Mouse (Mus musculus) adrenal gland, postnatal 10 days (tissue): ENCODE results near the gene Dcxr. TPM values are rescaled to one million over a fixed set of nuclear protein-coding genes. Genes with fewer than 3 reads are reported as not detected.
"Not testable (repeated sequence)": the region's sequence is repeated elsewhere in the genome, so short reads cannot be mapped to it uniquely, and the experiment has no call there.

Experiments used
- DNase-seq: peaks from one replicate; pipeline ENCODE4 v3.0.0; 2021; ENCODE audit warnings: mixed read lengths
- total RNA-seq, 2 experiments: library from RNA; stranded (reverse); gene quantifications; 2 replicates each; pipeline ENCODE4 v1.2.3; 2021

Dcxr gene
- total RNA-seq, 2 experiments from 2014 or later: 33.0 to 37.3 TPM

GRCm38 (mm10) chr11:120709551-120709950, 17.5 kb downstream of the Dcxr start:
- no peak for DNase-seq

DNA sequence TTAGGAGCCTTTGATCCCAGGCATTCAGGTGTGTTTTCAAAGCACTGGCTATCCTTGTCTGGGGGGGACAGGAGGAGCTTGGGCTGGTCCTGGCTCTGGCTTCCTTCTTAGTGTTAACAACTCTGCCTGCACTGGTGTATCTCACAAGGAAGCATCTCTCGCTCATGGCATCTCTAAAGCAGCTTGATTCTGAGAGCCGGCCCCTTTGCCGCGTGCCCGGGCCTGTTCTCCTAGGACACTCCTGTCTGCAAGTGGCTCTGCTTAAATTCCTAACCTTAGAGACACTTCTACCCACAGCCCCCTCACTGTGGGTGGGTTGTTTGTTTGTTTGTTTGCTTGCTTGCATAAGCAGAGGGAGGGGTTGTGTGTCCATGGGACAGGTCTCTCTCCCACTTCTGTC, 19.1 kb downstream of the Dcxr start:
- DNase-seq: no peak

DNA sequence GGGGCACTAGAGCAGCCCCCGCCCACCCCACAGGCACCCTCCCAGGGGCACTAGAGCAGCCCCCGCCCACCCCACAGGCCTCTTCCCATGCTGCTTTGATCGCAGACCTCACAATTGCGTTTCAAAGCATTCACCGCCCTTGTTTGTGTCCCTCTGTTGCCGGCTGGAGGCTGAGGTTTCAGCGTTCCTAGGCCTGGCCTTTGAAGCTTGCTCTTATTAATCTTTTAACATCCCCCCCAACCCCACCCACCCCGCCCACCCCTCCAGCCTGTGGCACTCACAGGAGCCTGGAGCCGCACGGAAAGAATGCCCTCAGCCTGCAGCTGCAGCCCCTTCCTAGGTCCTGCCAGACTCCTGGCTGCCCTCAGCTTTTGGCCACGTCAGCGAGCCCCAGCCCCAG, 19.9 kb downstream of the Dcxr start:
- DNase-seq: no peak

DNA sequence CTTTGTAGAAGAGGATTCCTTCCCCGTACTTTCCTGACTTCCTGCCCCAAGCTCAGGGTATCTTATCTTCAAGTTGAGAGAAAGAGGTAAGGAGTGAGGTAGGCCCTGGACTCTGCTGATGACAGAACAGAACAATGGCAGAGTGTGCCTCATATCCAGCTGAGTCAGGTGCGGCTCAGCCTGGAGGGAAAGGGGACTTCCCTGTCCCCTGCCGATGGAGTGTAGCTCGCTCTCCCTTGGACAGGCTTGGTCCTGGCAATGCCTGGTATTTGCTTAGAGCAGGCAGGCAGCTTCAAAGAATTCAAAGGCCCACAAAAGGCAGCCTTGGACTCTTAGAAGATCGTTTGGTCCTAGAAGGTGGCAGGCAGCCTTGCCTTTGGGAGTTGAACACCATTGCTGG, 21.0 kb downstream of the Dcxr start:
- no peak for DNase-seq

DNA sequence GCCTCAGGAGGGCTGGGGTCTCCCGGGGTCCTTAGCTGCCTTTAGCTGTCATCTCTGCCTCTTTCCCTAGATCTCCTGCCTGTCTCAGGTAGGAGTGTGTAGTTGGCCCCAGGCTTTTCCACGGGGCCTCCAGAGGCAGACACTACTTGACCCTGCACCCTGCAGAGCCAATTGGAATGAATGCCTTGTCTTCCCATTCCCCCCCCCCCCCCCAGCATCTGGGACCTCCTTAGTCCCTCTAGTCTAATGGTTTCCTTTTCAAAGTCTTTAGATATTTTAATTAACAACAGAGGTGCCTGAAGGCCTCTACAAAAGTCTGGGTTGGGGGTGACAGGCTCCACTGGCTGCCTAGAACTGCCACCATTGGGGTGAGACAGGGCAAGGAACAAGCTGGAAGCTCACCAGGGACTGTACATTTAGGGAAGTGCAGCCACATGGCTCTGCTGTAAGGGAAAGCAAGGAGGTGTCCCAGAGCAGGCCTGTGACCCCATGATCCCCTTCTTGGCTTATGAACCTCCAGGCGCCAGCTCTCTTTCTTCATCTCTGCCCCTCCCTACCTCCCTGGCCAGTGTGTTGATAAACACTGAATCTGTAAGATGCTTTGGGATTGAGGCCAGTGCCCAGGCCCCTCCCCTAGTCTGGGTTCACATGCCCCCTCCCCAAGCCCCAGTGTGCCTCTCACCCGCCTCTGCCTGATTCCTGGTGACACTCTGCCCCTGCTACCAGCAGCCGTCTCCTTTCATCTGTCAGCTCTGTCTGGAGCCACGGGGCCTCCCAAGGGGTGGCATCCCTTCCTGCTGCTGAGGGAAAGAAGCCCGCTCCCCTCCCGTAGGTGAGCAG, 22.4 kb downstream of the Dcxr start:
- no peak for DNase-seq

DNA sequence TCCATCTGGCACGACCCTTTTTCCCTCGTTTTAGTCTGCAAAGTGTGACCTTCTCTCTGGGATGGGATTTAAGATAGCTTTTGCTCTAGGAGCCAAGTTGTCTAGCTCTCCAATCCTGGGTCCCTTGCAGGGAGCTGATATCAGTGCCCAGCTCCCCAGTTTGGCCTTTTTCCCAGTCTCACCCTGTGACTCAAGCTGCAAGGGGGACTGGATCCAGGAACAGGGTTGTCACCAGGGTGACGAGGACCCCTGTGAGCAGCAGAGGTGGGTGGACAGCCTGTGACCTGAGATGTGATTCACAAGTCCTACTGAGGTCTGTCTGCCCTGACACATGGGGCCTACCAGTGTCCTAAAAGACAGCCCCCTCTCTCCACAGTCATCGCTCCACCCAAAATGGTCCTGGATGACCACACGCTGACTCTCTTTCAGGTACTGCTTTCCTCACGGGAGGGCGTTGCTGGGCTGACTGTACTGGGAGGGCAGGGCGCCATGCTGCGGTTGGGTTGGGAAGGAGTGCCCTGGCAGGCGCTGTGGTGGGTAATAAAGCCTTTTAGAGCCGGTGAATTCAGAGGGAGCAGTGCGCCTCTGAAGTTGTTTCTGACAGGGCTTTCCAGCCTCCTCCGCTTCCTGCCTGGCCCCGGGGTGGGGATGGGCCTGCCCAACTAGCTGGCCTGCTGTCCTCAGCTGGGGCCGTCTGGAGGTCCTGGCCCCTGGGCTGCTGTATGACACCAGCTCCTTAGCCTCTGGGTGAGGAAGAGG, 23.2 kb downstream of the Dcxr start:
- DNase-seq: peak; percentile 70

DNA sequence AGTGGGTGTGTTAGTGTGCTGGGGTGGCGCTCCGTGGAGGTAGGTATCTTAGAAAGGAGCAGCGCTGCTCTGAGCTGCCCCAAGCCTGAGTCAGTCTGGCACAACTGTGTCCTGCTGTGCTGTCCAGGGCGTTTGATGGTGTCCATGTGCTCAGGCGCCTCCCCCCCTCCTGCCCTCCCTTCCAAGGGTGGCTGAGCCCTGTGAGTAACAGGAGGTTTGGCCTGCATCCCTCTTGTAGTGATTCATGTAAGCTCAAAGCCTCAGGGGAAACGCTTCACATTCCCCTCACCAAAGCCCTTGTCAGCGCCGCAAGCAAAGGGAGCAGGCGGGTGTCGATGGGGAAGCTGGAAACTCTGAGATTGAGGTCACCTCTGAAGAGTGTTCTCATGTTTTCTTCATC, 29.3 kb downstream of the Dcxr start:
- peak; percentile 80 for DNase-seq

- no peak for DNase-seq
These were observed 30.5 kb downstream of the Dcxr start for GRCm38 (mm10) chr11:120696568-120696967.

GRCm38 (mm10) chr11:120695641-120696040, 31.4 kb downstream of the Dcxr start:
- DNase-seq: peak; percentile 60

- peak; percentile 56 for DNase-seq
These were observed 31.9 kb downstream of the Dcxr start for GRCm38 (mm10) chr11:120695184-120695583.

DNA sequence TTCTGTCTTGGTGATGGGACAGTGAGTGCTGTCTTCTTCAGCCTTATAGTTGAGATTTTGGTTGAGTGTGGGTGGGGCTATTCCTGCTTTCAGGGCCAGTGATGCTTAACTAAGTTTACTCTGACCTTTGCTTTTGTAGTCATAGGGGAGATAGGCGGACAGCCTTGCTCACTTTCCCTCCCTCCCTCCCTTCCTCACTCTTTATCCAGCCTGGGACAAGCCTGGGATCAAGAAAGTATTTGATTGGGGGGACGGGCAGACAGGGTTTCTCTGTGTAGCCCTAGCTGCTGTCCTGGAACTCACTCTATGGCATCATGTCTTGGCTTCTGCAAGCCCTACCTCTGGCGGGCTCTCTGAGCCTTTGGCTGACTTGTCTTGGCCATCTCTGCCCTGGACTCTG, 33.6 kb downstream of the Dcxr start:
- no peak for DNase-seq

GRCm38 (mm10) chr11:120692471-120693011, 34.5 kb downstream of the Dcxr start:
- no peak for DNase-seq

- DNase-seq: no peak
These were observed 37.7 kb downstream of the Dcxr start for GRCm38 (mm10) chr11:120689365-120689764.

DNA sequence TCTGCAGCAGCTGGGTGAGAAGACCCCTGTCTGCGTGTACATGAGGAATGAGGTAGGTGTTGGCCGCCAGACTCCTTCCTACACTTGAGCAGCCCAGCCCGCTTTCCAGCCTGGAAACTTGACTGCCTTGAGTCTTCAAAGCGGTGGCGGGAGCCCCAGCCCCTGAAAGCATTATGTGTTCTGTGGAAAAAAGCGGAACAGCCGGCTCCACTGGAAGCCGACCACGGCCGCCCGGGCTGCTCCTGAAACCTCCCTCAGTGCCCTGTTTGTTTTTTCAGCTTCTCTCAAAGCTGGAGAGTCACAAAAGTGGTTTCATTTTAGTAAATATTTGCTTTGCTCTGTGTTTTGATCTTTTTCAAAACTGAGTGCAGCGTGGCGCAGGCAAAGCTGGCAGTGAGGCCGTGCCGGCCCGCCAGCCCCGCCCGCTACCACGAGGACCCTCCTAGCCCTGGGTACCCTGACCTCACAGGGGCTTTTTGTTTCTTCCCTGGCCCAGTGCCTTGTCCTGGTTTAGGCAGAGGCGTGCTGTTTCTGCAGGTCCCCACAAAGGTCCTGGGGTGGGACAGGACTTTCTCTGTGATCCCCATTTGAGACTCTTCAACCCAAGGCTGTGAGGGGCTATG, 40.3 kb downstream of the Dcxr start:
- DNase-seq: no peak

DNA sequence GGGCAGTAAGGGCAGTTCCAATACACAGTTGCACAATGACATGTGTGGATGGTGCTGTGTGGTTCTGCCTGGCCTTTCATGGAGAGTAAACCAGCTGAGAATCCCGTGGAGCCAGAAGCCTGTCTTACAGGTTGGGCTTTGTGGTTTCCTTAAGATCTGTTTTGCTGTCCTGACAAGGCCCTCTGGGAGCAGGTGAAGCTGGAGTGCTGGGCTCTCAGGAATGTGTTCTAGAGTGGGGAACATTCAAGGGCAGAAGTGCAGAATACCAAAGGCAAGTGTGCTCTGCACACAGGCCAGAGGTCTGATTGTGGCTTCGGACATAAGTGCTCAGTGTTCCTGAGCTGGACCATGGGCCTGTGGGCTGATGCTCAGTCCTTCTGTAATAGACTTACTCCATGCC, 42.4 kb downstream of the Dcxr start:
- no peak for DNase-seq

- no peak for DNase-seq
These were observed 43.0 kb downstream of the Dcxr start for GRCm38 (mm10) chr11:120684086-120684485.

GRCm38 (mm10) chr11:120683536-120683935, 43.5 kb downstream of the Dcxr start:
- no peak for DNase-seq

DNA sequence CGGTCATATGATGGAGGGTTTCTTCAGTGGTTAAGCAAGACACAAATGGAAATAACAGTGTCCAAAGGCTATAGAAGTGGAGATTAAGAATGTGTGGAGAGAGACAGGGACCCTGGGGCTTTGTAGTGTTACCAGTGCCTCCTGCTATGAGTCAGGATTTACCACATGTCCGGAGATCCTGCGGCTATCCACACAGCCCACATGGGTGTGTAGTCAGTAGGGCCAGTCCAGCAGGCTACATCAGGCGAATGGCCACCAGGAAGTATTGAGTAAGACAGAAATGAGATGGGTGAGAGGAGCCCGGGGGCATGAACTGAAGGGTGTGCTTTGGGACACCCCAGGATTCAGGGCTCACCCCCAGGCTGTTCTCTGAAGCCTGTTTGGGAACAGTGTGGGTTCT, 44.4 kb downstream of the Dcxr start:
- DNase-seq: no peak

- DNase-seq: peak; percentile 43
These were observed 47.2 kb downstream of the Dcxr start for GRCm38 (mm10) chr11:120679909-120680308.

GRCm38 (mm10) chr11:120676951-120677350, 50.1 kb downstream of the Dcxr start:
- DNase-seq: no peak

GRCm38 (mm10) chr11:120675875-120676274, 51.2 kb downstream of the Dcxr start:
- not testable (repeated sequence) for DNase-seq
